16 mouse cellular contexts compared by ENCODE assay signal in genomic region chr10:127160081-127160480, GRCm38 (mm10).
"Had no signal": no experiment of that assay in that cellular context is flagged by ENCODE, and none has a peak within 500 bp of the region (broad histone marks: within the 10 kb centered on the region; RNA-seq: fewer than 3 reads in every experiment).

No protein-coding gene starts in this region.

- H3K4me1 ChIP-seq: hindbrain, embryonic 12.5 days had no signal

- H3K9me3 ChIP-seq: hindbrain, embryonic 12.5 days; limb, embryonic 10.5 days; liver, embryonic 15.5 days; lung, embryonic 15.5 days; midbrain, embryonic 12.5 days; neural tube, embryonic 13.5 days had no signal

- H3K27ac ChIP-seq: hindbrain, embryonic 12.5 days; limb, embryonic 10.5 days; liver, embryonic 15.5 days; lung, embryonic 15.5 days; midbrain, embryonic 12.5 days; neural tube, embryonic 13.5 days had no signal

- H3K36me3 ChIP-seq: hindbrain, embryonic 12.5 days; limb, embryonic 10.5 days; liver, embryonic 15.5 days; lung, embryonic 15.5 days; midbrain, embryonic 12.5 days; neural tube, embryonic 13.5 days had no signal

- H3K4me3 ChIP-seq: hindbrain, embryonic 12.5 days; limb, embryonic 10.5 days; liver, embryonic 15.5 days; lung, embryonic 15.5 days; midbrain, embryonic 12.5 days; neural tube, embryonic 13.5 days had no signal

- DNase-seq: kidney, postnatal 25 days; retina, postnatal 1 day; right cerebral cortex, postnatal 14 days; spleen, adult 18-20 months; thymus, adult 18-20 months; thymus, postnatal 25 days had no signal

- H3K9ac ChIP-seq: hindbrain, embryonic 12.5 days; liver, embryonic 15.5 days; lung, embryonic 15.5 days; midbrain, embryonic 12.5 days; neural tube, embryonic 13.5 days had no signal

- H3K4me2 ChIP-seq: hindbrain, embryonic 12.5 days; liver, embryonic 15.5 days; lung, embryonic 15.5 days; midbrain, embryonic 12.5 days; neural tube, embryonic 13.5 days had no signal

- ATAC-seq: hindbrain, embryonic 16.5 days; inflammation-experienced regulatory T-cells, adult 6 months; intestine, postnatal 0 days; midbrain, embryonic 16.5 days had no signal
